Comparison of ENCODE assay signal across 15 mouse cellular contexts in genomic region chr15:98645057-98646026, GRCm38 (mm10). TPM values are rescaled to one million over a fixed set of nuclear protein-coding genes. Genes with fewer than 3 reads are reported as not detected.
DNase-seq lines count a peak whose midpoint lies in the region; ATAC-seq and TF ChIP-seq lines count a peak whose summit lies in the region.
"Had no signal": no experiment of that assay in that cellular context is flagged by ENCODE, and none has a peak within 500 bp of the region (broad histone marks: within the 10 kb centered on the region; RNA-seq: fewer than 3 reads in every experiment).

No protein-coding gene starts in this region.

- no peaks in the 10 kb centered on the region for H3K4me1 ChIP-seq in forebrain, embryonic 13.5 days
- no peaks in the 10 kb centered on the region for H3K4me1 ChIP-seq in forebrain, postnatal 0 days (ENCODE audit: insufficient read depth)
- H3K4me1 ChIP-seq in testis, adult 2 months (ENCODE audit: control insufficient read depth, insufficient read depth, low read length), result no peaks in the 10 kb centered on the region
- peaks cover 6% of the 10 kb centered on the region; the same call in 1 of the 2 replicates for H3K4me1 ChIP-seq in cerebellum, adult 2 months (ENCODE audit: control insufficient read depth, insufficient read depth, low read length)
- H3K4me1 ChIP-seq: embryonic facial prominence, embryonic 12.5 days; hindbrain, embryonic 15.5 days had no signal

- ATAC-seq in forebrain, embryonic 13.5 days, result peak; percentile 44
- ATAC-seq in forebrain, postnatal 0 days, result no peak
- ATAC-seq: lung, postnatal 0 days had no signal

- no peak overlapping the region for H3K9ac ChIP-seq in forebrain, embryonic 13.5 days
- H3K9ac ChIP-seq in forebrain, postnatal 0 days, result no peak overlapping the region
- H3K9ac ChIP-seq: embryonic facial prominence, embryonic 12.5 days; hindbrain, embryonic 15.5 days had no signal

- 90% methylated on average over 24 of the region's 24 CpGs for WGBS in forebrain, embryonic 13.5 days
- 88% methylated on average over 24 of the region's 24 CpGs for WGBS in forebrain, postnatal 0 days
- WGBS in cerebellum, adult 2 months, result 57% methylated on average over 24 of the region's 24 CpGs

- no peaks in the 10 kb centered on the region for H3K27me3 ChIP-seq in forebrain, embryonic 13.5 days
- no peaks in the 10 kb centered on the region for H3K27me3 ChIP-seq in forebrain, postnatal 0 days (ENCODE audit: insufficient read depth, low read length)
- no peaks in the 10 kb centered on the region for H3K27me3 ChIP-seq in testis, adult 2 months (ENCODE audit: control insufficient read depth, insufficient read depth, low read length)
- H3K27me3 ChIP-seq in cerebellum, adult 2 months (ENCODE audit: control insufficient read depth, insufficient read depth, low read length), result no peaks in the 10 kb centered on the region
- H3K27me3 ChIP-seq: embryonic facial prominence, embryonic 12.5 days; hindbrain, embryonic 15.5 days had no signal

- no peak overlapping the region for H3K27ac ChIP-seq in forebrain, embryonic 13.5 days
- no peak overlapping the region for H3K27ac ChIP-seq in forebrain, postnatal 0 days (ENCODE audit: low read depth, low read length)
- no peak overlapping the region for H3K27ac ChIP-seq in testis, adult 2 months (ENCODE audit: control insufficient read depth, insufficient read depth, low read depth, low read length)
- H3K27ac ChIP-seq in cerebellum, adult 2 months (ENCODE audit: insufficient read depth, low read length), result no peak overlapping the region
- H3K27ac ChIP-seq: embryonic facial prominence, embryonic 12.5 days; hindbrain, embryonic 15.5 days had no signal

- peaks cover 99% of the 10 kb centered on the region for H3K36me3 ChIP-seq in forebrain, embryonic 13.5 days (ENCODE audit: poor library complexity, severe bottlenecking)
- peaks cover 98% of the 10 kb centered on the region for H3K36me3 ChIP-seq in forebrain, postnatal 0 days (ENCODE audit: insufficient read depth)
- peaks cover 12% of the 10 kb centered on the region for H3K36me3 ChIP-seq in testis, adult 2 months (ENCODE audit: control insufficient read depth, insufficient read depth, low read length)

- TF ChIP-seq CTCF in forebrain, postnatal 0 days (IDR thresholded peaks at IDR 0.05; ENCODE audit: low read depth), result no peak
- no peak for TF ChIP-seq CTCF in testis, adult 2 months (IDR thresholded peaks at IDR 0.05; ENCODE audit: control insufficient read depth, insufficient read depth, insufficient replicate concordance, low read depth, low read length)
- no peak for TF ChIP-seq CTCF in cerebellum, adult 2 months (IDR thresholded peaks at IDR 0.05; ENCODE audit: borderline replicate concordance, insufficient read depth, low read depth, low read length)

- no peaks in the 10 kb centered on the region for H3K9me3 ChIP-seq in forebrain, embryonic 13.5 days (replicated peaks)
- no peaks in the 10 kb centered on the region for H3K9me3 ChIP-seq in forebrain, postnatal 0 days (ENCODE audit: low read length)
- H3K9me3 ChIP-seq: embryonic facial prominence, embryonic 12.5 days; hindbrain, embryonic 15.5 days had no signal

- no peak for DNase-seq in forebrain, postnatal 0 days
- DNase-seq in kidney, adult 8-10 months, result peak; percentile 52 to 62
- no peak for DNase-seq in kidney, postnatal 4 days
- no peak for DNase-seq in testis, postnatal 10 days (ENCODE audit: low spot score)
- DNase-seq in frontal cortex, postnatal 10 days (ENCODE audit: low spot score in 2 of 2), result no peak
- DNase-seq in cerebellum, adult 2 months, result no peak
- DNase-seq: cerebellum, postnatal 36 days; heart, postnatal 14 days; thymus, postnatal 14 days had no signal

- TF ChIP-seq POLR2A in testis, adult 2 months (IDR thresholded peaks at IDR 0.05; ENCODE audit: control insufficient read depth, low read depth, low read length), result 0 out of 2 replicates have a peak, but pooled peaks have one; percentile 9
- no peak for TF ChIP-seq POLR2A in cerebellum, adult 2 months (IDR thresholded peaks at IDR 0.05; ENCODE audit: borderline replicate concordance, insufficient read depth, low read length)

- H3K4me2 ChIP-seq in forebrain, embryonic 13.5 days, result no peak overlapping the region
- no peak overlapping the region for H3K4me2 ChIP-seq in forebrain, postnatal 0 days (ENCODE audit: low read depth)
- H3K4me2 ChIP-seq: embryonic facial prominence, embryonic 12.5 days; hindbrain, embryonic 15.5 days had no signal

- no peak overlapping the region for H3K4me3 ChIP-seq in forebrain, embryonic 13.5 days
- no peak overlapping the region for H3K4me3 ChIP-seq in forebrain, postnatal 0 days (ENCODE audit: low read depth, low read length)
- H3K4me3 ChIP-seq in testis, adult 2 months (ENCODE audit: control insufficient read depth, low read depth, low read length), result no peak overlapping the region
- H3K4me3 ChIP-seq in cerebellum, adult 2 months (replicated peaks; ENCODE audit: insufficient read depth, low read depth, low read length), result no peak overlapping the region
- H3K4me3 ChIP-seq: embryonic facial prominence, embryonic 12.5 days; hindbrain, embryonic 15.5 days had no signal

RNA-seq across cellular contexts. Expression of gene Cacnb3, which starts 14.7 kb away (rescaled TPM):
- polyA plus RNA-seq in forebrain, embryonic 13.5 days (2015; fragmentation: Nextera tagmentation; extraction: Ambion mirVana), result 82.1 and 94.8 TPM in 2 replicates
- 191 and 201 TPM in 2 replicates for total RNA-seq in forebrain, postnatal 0 days (2014; rRNA removed)
- 133 and 139 TPM in 2 replicates for polyA plus RNA-seq in forebrain, postnatal 0 days (2015; fragmentation: Nextera tagmentation; extraction: Ambion mirVana)
- polyA plus RNA-seq in testis, adult 2 months (2012; rRNA removed), result 3.1 and 3.2 TPM in 2 replicates
- 65.4 and 69.7 TPM in 2 replicates for polyA plus RNA-seq in cerebellum, adult 2 months (2012; rRNA removed)
- total RNA-seq: megakaryocyte-erythroid progenitor cell, adult 5-6 weeks had no signal

RNA-seq across cellular contexts. Expression of gene Ddx23, which starts 17.4 kb away (rescaled TPM):
- 32.5 and 33.3 TPM in 2 replicates for polyA plus RNA-seq in forebrain, embryonic 13.5 days (2015; fragmentation: Nextera tagmentation; extraction: Ambion mirVana)
- 54.9 and 70.6 TPM in 2 replicates for total RNA-seq in forebrain, postnatal 0 days (2014; rRNA removed)
- 11.9 and 13.8 TPM in 2 replicates for polyA plus RNA-seq in forebrain, postnatal 0 days (2015; fragmentation: Nextera tagmentation; extraction: Ambion mirVana)
- polyA plus RNA-seq in testis, adult 2 months (2012; rRNA removed), result 15.1 and 16.9 TPM in 2 replicates
- 69.4 and 71.7 TPM in 2 replicates for polyA plus RNA-seq in cerebellum, adult 2 months (2012; rRNA removed)

RNA-seq across cellular contexts. Expression of gene Rnd1, which starts 31.9 kb away (rescaled TPM):
- polyA plus RNA-seq in forebrain, embryonic 13.5 days (2015; fragmentation: Nextera tagmentation; extraction: Ambion mirVana), result 6.3 and 7.0 TPM in 2 replicates
- 34.1 and 56.6 TPM in 2 replicates for total RNA-seq in forebrain, postnatal 0 days (2014; rRNA removed)
- 20.9 and 24.1 TPM in 2 replicates for polyA plus RNA-seq in forebrain, postnatal 0 days (2015; fragmentation: Nextera tagmentation; extraction: Ambion mirVana)
- 0.32 and 0.46 TPM in 2 replicates for polyA plus RNA-seq in testis, adult 2 months (2012; rRNA removed)
- polyA plus RNA-seq in cerebellum, adult 2 months (2012; rRNA removed), result 42.4 and 47.4 TPM in 2 replicates

RNA-seq across cellular contexts. Expression of gene Adcy6, which starts 35.5 kb away (rescaled TPM):
- 8.9 and 10.3 TPM in 2 replicates for polyA plus RNA-seq in forebrain, embryonic 13.5 days (2015; fragmentation: Nextera tagmentation; extraction: Ambion mirVana)
- total RNA-seq in forebrain, postnatal 0 days (2014; rRNA removed), result 39.2 and 42.3 TPM in 2 replicates
- 1.9 and 5.4 TPM in 2 replicates for polyA plus RNA-seq in forebrain, postnatal 0 days (2015; fragmentation: Nextera tagmentation; extraction: Ambion mirVana)
- 15.0 and 18.8 TPM in 2 replicates for polyA plus RNA-seq in testis, adult 2 months (2012; rRNA removed)
- polyA plus RNA-seq in cerebellum, adult 2 months (2012; rRNA removed), result 31.1 and 31.3 TPM in 2 replicates

Comparison
In these comparisons a context has a peak if more than half of its experiments do, and no peak if none do; other contexts are left out.
1. DNase-seq: peak in kidney, adult 8-10 months (2 of 2); none in forebrain, postnatal 0 days (single experiment), kidney, postnatal 4 days (0 of 2), testis, postnatal 10 days (single experiment), frontal cortex, postnatal 10 days (0 of 2) and cerebellum, adult 2 months (0 of 2).
2. RNA of gene Cacnb3, which starts 14.7 kb away (polyA plus RNA-seq): 133 to 139 TPM in forebrain, postnatal 0 days, 82.1 to 94.8 TPM in forebrain, embryonic 13.5 days and 65.4 to 69.7 TPM in cerebellum, adult 2 months; 3.1 to 3.2 TPM in testis, adult 2 months; every median in the first group is over 10 times any median in the second.